Mouse (Mus musculus): ENCODE measurements around the gene Nxn.

DNA sequence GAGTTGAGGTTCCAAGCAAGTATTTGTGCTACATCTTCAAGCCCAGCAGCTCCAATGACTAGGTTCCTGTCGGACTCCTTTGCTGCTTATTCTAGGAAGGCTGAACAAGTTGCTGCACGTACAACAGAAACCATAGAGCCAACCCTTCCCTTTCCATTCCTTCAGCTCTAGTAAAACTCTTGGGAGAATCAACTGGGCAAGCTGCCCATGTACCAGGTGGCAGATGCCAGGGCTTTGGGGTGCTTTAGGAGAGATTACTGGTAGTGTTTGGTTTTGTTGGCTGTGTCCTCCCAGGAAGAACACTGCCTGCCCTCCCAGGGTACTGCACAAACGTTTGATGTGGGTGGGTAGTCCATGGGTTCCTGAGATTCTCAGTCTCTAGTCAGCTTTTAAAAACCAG lies 146.9 kb downstream of the Nxn start:
- TF ChIP-seq CTCF (IDR thresholded peaks at IDR 0.05) (no peak), EP300 (IDR thresholded peaks at IDR 0.05) (no peak)

Measured in lung, postnatal 0 days (tissue).